Mouse (Mus musculus): Measurements from ENCODE around the gene Fig4. TPM values are rescaled to one million over a fixed set of nuclear protein-coding genes. Genes with fewer than 3 reads are reported as not detected.

Gene Fig4
- total and polyA plus RNA-seq, 3 experiments: 21.4 to 27.4 TPM; not detected in 1

GRCm38 (mm10) chr10:41197788-41198187 lies 105.3 kb downstream of the Fig4 start:
- TF ChIP-seq SMC3 (IDR thresholded peaks at IDR 0.05; ENCODE audit: low read depth, low read length): no peak
- no peak for TF ChIP-seq POLR2AphosphoS5 (IDR thresholded peaks at IDR 0.05; ENCODE audit: borderline replicate concordance, low read depth, low read length)
- TF ChIP-seq ZNF384 (IDR thresholded peaks at IDR 0.05; ENCODE audit: low read depth, low read length): no peak
- no peak for TF ChIP-seq POLR2AphosphoS2 (IDR thresholded peaks at IDR 0.05; ENCODE audit: low read length)
- no peak for TF ChIP-seq BHLHE40 (IDR thresholded peaks at IDR 0.05; ENCODE audit: borderline replicate concordance, low read depth, low read length)
- no peak for TF ChIP-seq MAFK (IDR thresholded peaks at IDR 0.05; ENCODE audit: borderline replicate concordance, low read depth, low read length)
- TF ChIP-seq RCOR1 (IDR thresholded peaks at IDR 0.05; ENCODE audit: low read depth, low read length): no peak
- TF ChIP-seq TAL1 (IDR thresholded peaks at IDR 0.05; ENCODE audit: low read length): no peak
- TF ChIP-seq POLR2A (IDR thresholded peaks at IDR 0.05; ENCODE audit: control insufficient read depth in 1 of 2, insufficient read depth in 1 of 2, low read depth in 1 of 2, low read length in 2 of 2, poor library complexity in 1 of 2): no peak
- TF ChIP-seq TBP (IDR thresholded peaks at IDR 0.05; ENCODE audit: low read depth, low read length): no peak
- TF ChIP-seq SIN3A (IDR thresholded peaks at IDR 0.05; ENCODE audit: low read length): no peak
- TF ChIP-seq ZKSCAN1 (IDR thresholded peaks at IDR 0.05; ENCODE audit: low read depth, low read length): no peak
- no peak for TF ChIP-seq ZC3H11A (IDR thresholded peaks at IDR 0.05; ENCODE audit: low read depth, low read length)
- no peak for TF ChIP-seq NRF1 (IDR thresholded peaks at IDR 0.05; ENCODE audit: insufficient read depth, low read depth, low read length, poor library complexity, severe bottlenecking)
- no peak for TF ChIP-seq ELF1 (IDR thresholded peaks at IDR 0.05; ENCODE audit: low read depth, low read length)
- TF ChIP-seq MXI1 (IDR thresholded peaks at IDR 0.05; ENCODE audit: low read depth, low read length): no peak
- no peak for TF ChIP-seq EP300 (IDR thresholded peaks at IDR 0.05; ENCODE audit: low read depth in 1 of 2, low read length in 2 of 2)
- Histone ChIP-seq H3K4me1 (ENCODE audit: control insufficient read depth in 1 of 2, insufficient read depth in 2 of 2, low read length in 2 of 2) (no peaks in the 10 kb centered on the region), H3K9me3 (replicated peaks; ENCODE audit: insufficient read depth, low read length) (no peaks in the 10 kb centered on the region), H3K27ac (ENCODE audit: control insufficient read depth, low read depth, low read length) (no peak overlapping the region), H3K27me3 (ENCODE audit: control insufficient read depth in 1 of 2, insufficient read depth in 2 of 2, low read length in 2 of 2) (no peaks in the 10 kb centered on the region), H3K9ac (ENCODE audit: control insufficient read depth, low read depth, low read length, poor library complexity, severe bottlenecking) (no peak overlapping the region), H3K36me3 (ENCODE audit: control insufficient read depth in 1 of 2, insufficient read depth in 2 of 2, low read length in 2 of 2) (no peaks in the 10 kb centered on the region), H3K4me3 (ENCODE audit: control insufficient read depth in 1 of 2, insufficient read depth in 1 of 2, low read depth in 2 of 2, low read length in 2 of 2) (no peak overlapping the region), H3K79me2 (ENCODE audit: control insufficient read depth, insufficient read depth, low read length, poor library complexity) (no peaks in the 10 kb centered on the region)
- DNase-seq (ENCODE audit: low read depth, low spot score): no peak

GRCm38 (mm10) chr10:41196295-41196694 lies 106.8 kb downstream of the Fig4 start:
- H3K79me2 ChIP-seq (ENCODE audit: control insufficient read depth, insufficient read depth, low read length, poor library complexity): no peaks in the 10 kb centered on the region
- no peaks in the 10 kb centered on the region for H3K27me3 ChIP-seq (ENCODE audit: control insufficient read depth in 1 of 2, insufficient read depth in 2 of 2, low read length in 2 of 2)
- H3K9me3 ChIP-seq (replicated peaks; ENCODE audit: insufficient read depth, low read length): no peaks in the 10 kb centered on the region
- DNase-seq (ENCODE audit: low read depth, low spot score): peak; percentile 20
- no peaks in the 10 kb centered on the region for H3K4me1 ChIP-seq (ENCODE audit: control insufficient read depth in 1 of 2, insufficient read depth in 2 of 2, low read length in 2 of 2)
- TF ChIP-seq EP300 (IDR thresholded peaks at IDR 0.05; ENCODE audit: low read depth in 1 of 2, low read length in 2 of 2) (peak in 1 of 2 experiments; percentile 49; a peak in 1 of 4 replicates), GATA1 (IDR thresholded peaks at IDR 0.05; ENCODE audit: low read depth, low read length) (0 out of 2 replicates have a peak, but pooled peaks have one; percentile 17), POLR2A (IDR thresholded peaks at IDR 0.05; ENCODE audit: control insufficient read depth in 1 of 2, insufficient read depth in 1 of 2, low read depth in 1 of 2, low read length in 2 of 2, poor library complexity in 1 of 2) (no peak), TBP (IDR thresholded peaks at IDR 0.05; ENCODE audit: low read depth, low read length) (no peak), TAL1 (IDR thresholded peaks at IDR 0.05; ENCODE audit: low read length) (peak; percentile 49), HCFC1 (IDR thresholded peaks at IDR 0.05; ENCODE audit: low read depth, low read length) (no peak), CHD2 (IDR thresholded peaks at IDR 0.05; ENCODE audit: low read length) (no peak), BHLHE40 (IDR thresholded peaks at IDR 0.05; ENCODE audit: borderline replicate concordance, low read depth, low read length) (no peak), ZC3H11A (IDR thresholded peaks at IDR 0.05; ENCODE audit: low read depth, low read length) (no peak), POLR2AphosphoS2 (IDR thresholded peaks at IDR 0.05; ENCODE audit: low read length) (no peak), ZMIZ1 (IDR thresholded peaks at IDR 0.05; ENCODE audit: low read depth, low read length) (no peak)
- no peak overlapping the region for H3K9ac ChIP-seq (ENCODE audit: control insufficient read depth, low read depth, low read length, poor library complexity, severe bottlenecking)
- H3K4me3 ChIP-seq (ENCODE audit: control insufficient read depth in 1 of 2, insufficient read depth in 1 of 2, low read depth in 2 of 2, low read length in 2 of 2): no peak overlapping the region
- H3K27ac ChIP-seq (ENCODE audit: control insufficient read depth, low read depth, low read length): no peak overlapping the region
- no peaks in the 10 kb centered on the region for H3K36me3 ChIP-seq (ENCODE audit: control insufficient read depth in 1 of 2, insufficient read depth in 2 of 2, low read length in 2 of 2)
